Mouse (Mus musculus) CH12.LX (cell line): ENCODE data around the gene Tial1. TPM values are rescaled to one million over a fixed set of nuclear protein-coding genes. Genes with fewer than 3 reads are reported as not detected.

ENCODE experiments used
- DNase-seq: peaks from one replicate; pipeline ENCODE4 v3.0.0-alpha.2; 2013; ENCODE audit errors: extremely low read depth
- H3K27ac ChIP-seq: 2 replicates; pipeline ENCODE4 v1.5.1; 2012; ENCODE audit warnings: low read depth, mild to moderate bottlenecking, control low read depth, moderate library complexity; ENCODE audit not compliant: insufficient read depth
- H3K27me3 ChIP-seq: replicated peaks from 2 replicates; pipeline ENCODE3; 2012; ENCODE audit warnings: inconsistent platforms
- H3K36me3 ChIP-seq, 2 experiments: replicated peaks in 1 of 2; 2 replicates each; pipeline versions ENCODE3 to v1.6.1; 2012; ENCODE audit warnings: inconsistent platforms in 1 of 2, low read length in 1 of 2, mild to moderate bottlenecking in 1 of 2, mixed read lengths in 1 of 2, moderate library complexity in 1 of 2; ENCODE audit not compliant: control insufficient read depth in 1 of 2, insufficient read depth in 1 of 2
- H3K4me1 ChIP-seq, 2 experiments: 2 replicates each; pipeline ENCODE4 v1.6.1; 2012; ENCODE audit warnings: inconsistent platforms in 1 of 2, moderate library complexity in 1 of 2; ENCODE audit not compliant: insufficient read depth in 2 of 2, control insufficient read depth in 1 of 2
- H3K4me2 ChIP-seq: 2 replicates; pipeline ENCODE4 v1.6.1; 2012; ENCODE audit warnings: low read depth, mild to moderate bottlenecking, control low read depth; ENCODE audit not compliant: poor library complexity, insufficient read depth, severe bottlenecking
- H3K4me3 ChIP-seq, 3 experiments: fragments of 150-350 bp in 1 of 3; sonication (generic) in 1 of 3; replicated peaks in 1 of 3; 2 replicates each; pipeline versions ENCODE3 to v1.5.1; 2011 to 2012; ENCODE audit warnings: low read depth in 2 of 3, low read length in 2 of 3, mild to moderate bottlenecking in 2 of 3, moderate library complexity in 2 of 3, control low read depth in 1 of 3, improper control_type of control experiment in 1 of 3, inconsistent platforms in 1 of 3, mixed read lengths in 1 of 3; ENCODE audit not compliant: poor library complexity in 1 of 3
- H3K79me2 ChIP-seq: replicated peaks from 2 replicates; pipeline ENCODE4 v1.6.1; 2012; ENCODE audit warnings: mild to moderate bottlenecking, moderate library complexity; ENCODE audit not compliant: control insufficient read depth, poor library complexity, insufficient read depth, severe bottlenecking; ENCODE audit errors: extremely low read depth
- H3K9ac ChIP-seq: 2 replicates; pipeline ENCODE4 v1.6.1; 2012; ENCODE audit warnings: low read depth, mild to moderate bottlenecking, control low read depth, moderate library complexity; ENCODE audit not compliant: insufficient read depth
- H3K9me3 ChIP-seq: replicated peaks from 2 replicates; pipeline ENCODE3; 2012; ENCODE audit warnings: low read length, inconsistent platforms, mixed read lengths
- EP300 ChIP-seq: IDR thresholded peaks from 2 replicates; pipeline ENCODE4 v1.6.1; 2011; ENCODE audit warnings: low read length, improper control_type of control experiment
- ETS1 ChIP-seq: conservative IDR thresholded peaks from 2 replicates; pipeline ENCODE4 v1.6.1; 2012; ENCODE audit warnings: low read depth, mild to moderate bottlenecking, inconsistent platforms, low read length, improper control_type of control experiment, moderate library complexity
- GABPA ChIP-seq: IDR thresholded peaks from 2 replicates; pipeline ENCODE4 v1.6.1; 2012; ENCODE audit warnings: low read depth, low read length, improper control_type of control experiment, inconsistent platforms; ENCODE audit not compliant: insufficient replicate concordance
- HCFC1 ChIP-seq: IDR thresholded peaks from 2 replicates; pipeline ENCODE4 v1.6.1; 2012; ENCODE audit warnings: low read depth, mild to moderate bottlenecking, inconsistent platforms, low read length, improper control_type of control experiment
- IRF4 ChIP-seq: IDR thresholded peaks from 2 replicates; pipeline ENCODE4 v1.6.1; 2014; ENCODE audit warnings: low read depth, mild to moderate bottlenecking, inconsistent platforms, low read length, improper control_type of control experiment
- JUN ChIP-seq: IDR thresholded peaks from 2 replicates; pipeline ENCODE4 v1.6.1; 2011; ENCODE audit warnings: low read depth, mild to moderate bottlenecking, low read length, improper control_type of control experiment, moderate library complexity; ENCODE audit not compliant: insufficient read depth
- JUND ChIP-seq: conservative IDR thresholded peaks from 2 replicates; pipeline ENCODE4 v1.6.1; 2011; ENCODE audit warnings: low read depth, low read length, improper control_type of control experiment
- KAT2A ChIP-seq: IDR thresholded peaks from 2 replicates; pipeline ENCODE4 v1.6.1; 2012; ENCODE audit warnings: low read length, improper control_type of control experiment, inconsistent platforms; ENCODE audit not compliant: insufficient replicate concordance
- MAFK ChIP-seq: IDR thresholded peaks from 2 replicates; pipeline ENCODE4 v1.6.1; 2011; ENCODE audit warnings: low read length, improper control_type of control experiment; ENCODE audit not compliant: insufficient replicate concordance
- MAX ChIP-seq: IDR thresholded peaks from 2 replicates; pipeline ENCODE4 v1.6.1; 2011; ENCODE audit warnings: low read length, improper control_type of control experiment
- MAZ ChIP-seq: IDR thresholded peaks from 2 replicates; pipeline ENCODE4 v1.6.1; 2012; ENCODE audit warnings: low read depth, mild to moderate bottlenecking, inconsistent platforms, low read length, improper control_type of control experiment, moderate library complexity
- MXI1 ChIP-seq: IDR thresholded peaks from 2 replicates; pipeline ENCODE4 v1.6.1; 2011; ENCODE audit warnings: mild to moderate bottlenecking, low read depth, low read length, improper control_type of control experiment
- MYC ChIP-seq: IDR thresholded peaks from 2 replicates; pipeline ENCODE4 v1.6.1; 2011; ENCODE audit warnings: low read depth, mild to moderate bottlenecking, improper control_type of control experiment, low read length
- NRF1 ChIP-seq: IDR thresholded peaks from 2 replicates; pipeline ENCODE4 v1.6.1; 2014; ENCODE audit warnings: low read depth, mild to moderate bottlenecking, inconsistent platforms, low read length, improper control_type of control experiment, moderate library complexity
- POLR2A ChIP-seq: IDR thresholded peaks from 2 replicates; pipeline ENCODE4 v1.6.1; 2011; ENCODE audit warnings: low read depth, mild to moderate bottlenecking, improper control_type of control experiment, low read length
- POLR2AphosphoS2 ChIP-seq: IDR thresholded peaks from 2 replicates; pipeline ENCODE4 v1.6.1; 2011; ENCODE audit warnings: low read depth, low read length, improper control_type of control experiment
- RCOR1 ChIP-seq: conservative IDR thresholded peaks from 2 replicates; pipeline ENCODE4 v1.6.1; 2012; ENCODE audit warnings: low read depth, mild to moderate bottlenecking, inconsistent platforms, low read length, improper control_type of control experiment
- SIN3A ChIP-seq: IDR thresholded peaks from 2 replicates; pipeline ENCODE4 v1.6.1; 2012; ENCODE audit warnings: low read length, improper control_type of control experiment, inconsistent platforms
- TBP ChIP-seq: conservative IDR thresholded peaks from 2 replicates; pipeline ENCODE4 v1.6.1; 2011; ENCODE audit warnings: low read depth, low read length, improper control_type of control experiment
- TCF12 ChIP-seq: IDR thresholded peaks from 2 replicates; pipeline ENCODE4 v1.6.1; 2014; ENCODE audit warnings: low read depth, mild to moderate bottlenecking, inconsistent platforms, low read length, improper control_type of control experiment
- UBTF ChIP-seq: IDR thresholded peaks from 2 replicates; pipeline ENCODE4 v1.6.1; 2012; ENCODE audit warnings: low read depth, mild to moderate bottlenecking, inconsistent platforms, low read length, improper control_type of control experiment, moderate library complexity
- USF1 ChIP-seq: IDR thresholded peaks from 2 replicates; pipeline ENCODE4 v1.6.1; 2014; ENCODE audit warnings: low read depth, mild to moderate bottlenecking, inconsistent platforms, low read length, improper control_type of control experiment
- ZNF384 ChIP-seq: IDR thresholded peaks from 2 replicates; pipeline ENCODE4 v1.6.1; 2012; ENCODE audit warnings: low read depth, low read length, improper control_type of control experiment, inconsistent platforms
- dilution Hi-C: fragments of 300-500 bp; cut with MboI; formaldehyde crosslinking; loops from 2 replicates; pipeline ENCODE4 v1.14.3; 2020; ENCODE audit warnings: low sequenced_read_pairs; ENCODE audit not compliant: extremely low pct_unique_long_range_greater_than_20kb, extremely low pct_ligation_motif_present
- in situ Hi-C: fragments of 300-500 bp; cut with MboI; formaldehyde crosslinking; loops from 3 replicates; pipeline ENCODE4 v1.14.3; 2019; ENCODE audit warnings: low sequenced_read_pairs, low pct_ligation_motif_present, low pct_unique_long_range_greater_than_20kb, mixed read lengths
- polyA plus RNA-seq: library from polyadenylated mRNA; unstranded; fragments of >175 nt; gene quantifications from 2 replicates; pipeline ENCODE4 v1.2.1, GENCODE M21; 2012; ENCODE audit warnings: low read depth; ENCODE audit not compliant: insufficient read length
- total RNA-seq, 2 experiments: library from RNA; depleted of rRNA; stranded (reverse); fragments of 300-350 nt in 1 of 2; fragments of >200 nt in 1 of 2; gene quantifications; 2 replicates each; pipeline ENCODE4 v1.2.3; 2012 to 2014

Tial1 gene
- total and polyA plus RNA-seq, 3 experiments: 43.2 to 101 (median 52.9) TPM

DNA sequence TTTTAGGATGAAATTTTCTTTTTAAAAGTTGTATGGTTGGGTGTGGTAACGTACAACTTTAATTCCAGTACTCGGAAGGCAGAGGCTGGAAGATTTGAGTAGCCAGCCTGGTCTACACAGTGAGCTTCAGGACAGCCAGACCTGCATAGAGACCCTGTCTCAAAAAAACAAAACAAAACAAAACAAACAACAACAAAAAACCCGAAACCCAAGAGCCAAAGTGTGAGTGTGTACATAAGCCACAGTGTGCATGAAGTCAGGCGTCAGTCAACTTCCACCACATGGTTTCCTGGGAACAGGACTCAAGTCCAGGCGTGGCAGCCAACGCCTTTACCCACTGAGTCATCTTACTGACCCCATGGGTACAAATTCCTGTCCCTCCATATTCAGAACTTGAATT, 22.3 kb downstream of the Tial1 start:
- Histone ChIP-seq H3K79me2 (no peaks in the 10 kb centered on the region), H3K4me3 (no peak overlapping the region), H3K27me3 (no peaks in the 10 kb centered on the region), H3K9ac (no peak overlapping the region), H3K36me3 (peaks cover 23 to 44% of the 10 kb centered on the region in 2 experiments), H3K27ac (no peak overlapping the region), H3K4me2 (no peak overlapping the region), H3K9me3 (no peaks in the 10 kb centered on the region), H3K4me1 (no peaks in the 10 kb centered on the region)
- in situ Hi-C loops (no loop called here), dilution Hi-C loops (no loop called here)
- no peak for TF ChIP-seq MYC
- no peak for TF ChIP-seq IRF4
- TF ChIP-seq GABPA: no peak
- no peak for TF ChIP-seq MXI1
- TF ChIP-seq MAFK: no peak
- no peak for TF ChIP-seq POLR2A
- no peak for TF ChIP-seq MAX
- no peak for TF ChIP-seq ZNF384
- no peak for TF ChIP-seq TCF12
- DNase-seq: no peak

DNA sequence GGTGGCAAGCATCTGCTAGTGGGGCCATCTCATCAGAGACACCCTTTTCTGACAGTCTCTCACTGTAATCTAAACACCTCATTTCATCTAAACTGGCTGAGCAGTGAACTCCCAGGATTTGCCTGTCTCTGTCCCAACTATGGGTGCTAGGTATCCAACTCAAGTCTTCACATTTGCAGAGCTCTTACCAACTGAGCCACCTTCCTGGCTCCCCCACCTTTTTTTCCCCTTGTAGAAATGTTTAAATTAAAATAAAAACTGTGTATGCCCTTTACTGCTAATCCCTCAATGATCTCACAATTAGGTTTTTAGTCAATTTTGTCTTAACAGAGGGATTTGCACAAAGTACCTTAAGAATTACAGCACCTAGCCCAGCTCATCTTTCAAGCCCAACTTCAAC, 23.4 kb downstream of the Tial1 start:
- Histone ChIP-seq H3K4me3 (no peak overlapping the region), H3K27me3 (no peaks in the 10 kb centered on the region), H3K4me1 (no peaks in the 10 kb centered on the region), H3K36me3 (peaks cover 15 to 33% of the 10 kb centered on the region in 2 experiments), H3K27ac (no peak overlapping the region), H3K79me2 (no peaks in the 10 kb centered on the region), H3K9ac (no peak overlapping the region), H3K4me2 (no peak overlapping the region)
- DNase-seq: no peak
- dilution Hi-C loops (no loop called here), in situ Hi-C loops (no loop called here)
- TF ChIP-seq POLR2A: no peak
- no peak for TF ChIP-seq HCFC1
- no peak for TF ChIP-seq UBTF
- TF ChIP-seq NRF1: no peak
- TF ChIP-seq MAZ: no peak
- TF ChIP-seq ETS1: no peak
- no peak for TF ChIP-seq RCOR1
- no peak for TF ChIP-seq GABPA
- no peak for TF ChIP-seq JUND
- TF ChIP-seq KAT2A: no peak
- TF ChIP-seq EP300: no peak
- no peak for TF ChIP-seq TBP
- no peak for TF ChIP-seq SIN3A
- TF ChIP-seq ZNF384: no peak
- TF ChIP-seq POLR2AphosphoS2: no peak
- no peak for TF ChIP-seq JUN
- no peak for TF ChIP-seq USF1
- TF ChIP-seq, all 38 proteins: peak for 0
- H3K9me3 ChIP-seq: no peaks in the 10 kb centered on the region
